Mouse (Mus musculus) limb, embryonic 11.5 days (tissue): Measurements from ENCODE around the gene Nrxn2. TPM values are rescaled to one million over a fixed set of nuclear protein-coding genes. Genes with fewer than 3 reads are reported as not detected.

Experiments used
- ATAC-seq: fragments of 200-750 bp; cut with Nextera tagmentation; 2 replicates; pipeline ENCODE4 v1.8.0; 2017; ENCODE audit warnings: low read depth; ENCODE audit not compliant: insufficient number of reproducible peaks, low FRiP score, low TSS enrichment
- DNase-seq: peaks from one replicate; pipeline ENCODE4 v3.0.0-alpha.2; 2015; ENCODE audit warnings: low spot score
- H3K27ac ChIP-seq: fragments of 300-500 bp; sonication (generic); replicated peaks from 2 replicates; pipeline ENCODE4 v1.5.1; 2014; ENCODE audit warnings: low read depth, mild to moderate bottlenecking, low read length
- H3K27me3 ChIP-seq: fragments of 300-500 bp; sonication (generic); 2 replicates; pipeline ENCODE4 v1.6.1; 2014; ENCODE audit warnings: mild to moderate bottlenecking, low read length, mixed read lengths; ENCODE audit not compliant: control insufficient read depth, insufficient read depth
- H3K36me3 ChIP-seq: fragments of 300-500 bp; sonication (generic); 2 replicates; pipeline ENCODE4 v1.6.1; 2014; ENCODE audit warnings: mild to moderate bottlenecking, low read length, moderate library complexity, mixed read lengths; ENCODE audit not compliant: control insufficient read depth, insufficient read depth
- H3K4me1 ChIP-seq: fragments of 300-500 bp; sonication (generic); 2 replicates; pipeline ENCODE4 v1.6.1; 2014; ENCODE audit warnings: low read length, mixed read lengths; ENCODE audit not compliant: control insufficient read depth, insufficient read depth
- H3K4me2 ChIP-seq: fragments of 300-500 bp; sonication (generic); 2 replicates; pipeline ENCODE4 v1.6.1; 2014; ENCODE audit warnings: low read depth, mild to moderate bottlenecking, moderate library complexity; ENCODE audit not compliant: severe bottlenecking
- H3K4me3 ChIP-seq: fragments of 300-500 bp; sonication (generic); 2 replicates; pipeline ENCODE4 v1.5.1; 2014; ENCODE audit warnings: low read depth, low read length
- H3K9ac ChIP-seq: fragments of 300-500 bp; sonication (generic); 2 replicates; pipeline ENCODE4 v1.6.1; 2014; ENCODE audit warnings: mild to moderate bottlenecking, low read length
- H3K9me3 ChIP-seq: fragments of 300-500 bp; sonication (generic); 2 replicates; pipeline ENCODE4 v1.6.1; 2016; ENCODE audit warnings: low read length; ENCODE audit not compliant: control insufficient read depth
- WGBS: fragments of 180-500 bp; shearing (Covaris S2); extraction: QIAGEN DNeasy Blood & Tissue Kit; methylation state at CpG from one replicate; pipeline ENCODE4 v1.1.7; 2014; 5-methylcytosine and 5-hydroxymethylcytosine counted together
- polyA plus RNA-seq: library from polyadenylated mRNA; unstranded; fragments of >200 nt; fragmentation: Nextera tagmentation; extraction: Ambion mirVana; gene quantifications from 2 replicates; pipeline ENCODE4 v1.2.1, GENCODE M21; 2014

The Nrxn2 gene
- polyA plus RNA-seq, 1 experiment from 2014 or later: 1.1 TPM

- ATAC-seq: no peak
- Histone ChIP-seq H3K4me3 (no peak overlapping the region), H3K9me3 (no peaks in the 10 kb centered on the region), H3K27ac (no peak overlapping the region), H3K27me3 (peaks cover 85% of the 10 kb centered on the region), H3K4me1 (peaks cover 12% of the 10 kb centered on the region; the same call in 1 of the 2 replicates), H3K4me2 (no peak overlapping the region), H3K36me3 (no peaks in the 10 kb centered on the region), H3K9ac (no peak overlapping the region)
- 60% methylated on average over 6 of the region's 6 CpGs for WGBS
- DNase-seq: no peak
Observed at GRCm38 (mm10) chr19:6499860-6500635, 81.5 kb downstream of the Nrxn2 start.

DNA sequence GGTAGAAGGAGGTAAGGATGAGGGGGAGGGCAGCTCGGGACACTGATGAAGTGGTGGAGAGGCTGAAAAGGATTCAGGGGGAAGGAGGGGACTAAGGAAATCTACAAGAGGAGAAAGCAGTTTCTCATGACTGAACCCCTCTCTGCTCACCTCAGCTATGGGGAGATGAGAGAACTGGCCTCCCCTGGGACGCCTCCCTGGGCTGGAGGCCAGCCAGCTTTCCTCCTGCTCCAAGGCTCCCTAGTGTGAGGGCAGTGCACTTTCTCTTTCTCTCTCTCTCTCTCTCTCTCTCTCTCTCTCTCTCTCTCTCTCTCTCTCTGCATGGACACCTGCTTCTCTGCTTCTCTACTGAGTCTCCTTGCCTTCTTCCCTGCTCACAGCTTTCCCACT, 82.1 kb downstream of the Nrxn2 start:
- WGBS: 30% methylated on average over 2 of the region's 2 CpGs
- ATAC-seq (no peak), DNase-seq (no peak)
- Histone ChIP-seq H3K27ac (no peak overlapping the region), H3K4me2 (no peak overlapping the region), H3K36me3 (no peaks in the 10 kb centered on the region), H3K9me3 (no peaks in the 10 kb centered on the region), H3K4me1 (peaks cover 12% of the 10 kb centered on the region; the same call in 1 of the 2 replicates), H3K4me3 (no peak overlapping the region), H3K27me3 (peaks cover 79% of the 10 kb centered on the region), H3K9ac (no peak overlapping the region)

GRCm38 (mm10) chr19:6502035-6502541, 83.6 kb downstream of the Nrxn2 start:
- Histone ChIP-seq H3K4me1 (peaks cover 12% of the 10 kb centered on the region; the same call in 1 of the 2 replicates), H3K36me3 (no peaks in the 10 kb centered on the region), H3K9me3 (no peaks in the 10 kb centered on the region), H3K27ac (no peak overlapping the region), H3K9ac (no peak overlapping the region), H3K4me3 (peak overlapping the region; percentile 21), H3K4me2 (peak overlapping the region; percentile 51), H3K27me3 (peaks cover 69% of the 10 kb centered on the region)
- DNase-seq (peak; percentile 55), ATAC-seq (no peak)
- WGBS: under 1% methylated on average over 25 of the region's 25 CpGs

GRCm38 (mm10) chr19:6502543-6503319, 84.2 kb downstream of the Nrxn2 start:
- H3K9ac ChIP-seq: no peak overlapping the region

GRCm38 (mm10) chr19:6503926-6504655, 85.6 kb downstream of the Nrxn2 start:
- Histone ChIP-seq H3K4me2 (no peak overlapping the region), H3K36me3 (no peaks in the 10 kb centered on the region), H3K9me3 (no peaks in the 10 kb centered on the region), H3K27ac (no peak overlapping the region), H3K9ac (no peak overlapping the region), H3K27me3 (peaks cover 56% of the 10 kb centered on the region), H3K4me1 (peaks cover 6% of the 10 kb centered on the region; the same call in 1 of the 2 replicates), H3K4me3 (no peak overlapping the region)
- ATAC-seq (no peak), DNase-seq (no peak)
- WGBS: 35% methylated on average over 14 of the region's 16 CpGs

More at GRCm38 (mm10) chr19:6502543-6503319, 84.2 kb downstream of the Nrxn2 start:
- peaks cover 70% of the 10 kb centered on the region for H3K27me3 ChIP-seq
- H3K4me2 ChIP-seq: peak overlapping the region; percentile 51
- WGBS: 4% methylated on average over 20 of the region's 20 CpGs
- H3K9me3 ChIP-seq: no peaks in the 10 kb centered on the region
- peaks cover 12% of the 10 kb centered on the region; the same call in 1 of the 2 replicates for H3K4me1 ChIP-seq
- peak; percentile 91 for DNase-seq
- H3K4me3 ChIP-seq: peak overlapping the region; percentile 21
- H3K27ac ChIP-seq: no peak overlapping the region
- no peak for ATAC-seq
- no peaks in the 10 kb centered on the region for H3K36me3 ChIP-seq

- Histone ChIP-seq H3K4me3 (no peak overlapping the region), H3K36me3 (no peaks in the 10 kb centered on the region), H3K4me1 (peaks cover 6% of the 10 kb centered on the region; the same call in 1 of the 2 replicates), H3K9ac (no peak overlapping the region), H3K27me3 (peaks cover 51% of the 10 kb centered on the region), H3K27ac (no peak overlapping the region), H3K4me2 (no peak overlapping the region), H3K9me3 (no peaks in the 10 kb centered on the region)
- DNase-seq: no peak
- 90% methylated on average over 12 of the region's 12 CpGs for WGBS
- ATAC-seq: no peak
Observed at GRCm38 (mm10) chr19:6504656-6505045, 86.1 kb downstream of the Nrxn2 start.

GRCm38 (mm10) chr19:6507393-6507792, 88.9 kb downstream of the Nrxn2 start:
- Histone ChIP-seq H3K27me3 (peaks cover 27% of the 10 kb centered on the region), H3K9ac (no peak overlapping the region), H3K4me1 (peaks cover under 1% of the 10 kb centered on the region; the same call in 1 of the 2 replicates), H3K27ac (no peak overlapping the region), H3K4me3 (no peak overlapping the region), H3K9me3 (no peaks in the 10 kb centered on the region), H3K4me2 (no peak overlapping the region), H3K36me3 (no peaks in the 10 kb centered on the region)
- DNase-seq: no peak
- 44% methylated on average over 10 of the region's 10 CpGs for WGBS
- no peak for ATAC-seq

DNA sequence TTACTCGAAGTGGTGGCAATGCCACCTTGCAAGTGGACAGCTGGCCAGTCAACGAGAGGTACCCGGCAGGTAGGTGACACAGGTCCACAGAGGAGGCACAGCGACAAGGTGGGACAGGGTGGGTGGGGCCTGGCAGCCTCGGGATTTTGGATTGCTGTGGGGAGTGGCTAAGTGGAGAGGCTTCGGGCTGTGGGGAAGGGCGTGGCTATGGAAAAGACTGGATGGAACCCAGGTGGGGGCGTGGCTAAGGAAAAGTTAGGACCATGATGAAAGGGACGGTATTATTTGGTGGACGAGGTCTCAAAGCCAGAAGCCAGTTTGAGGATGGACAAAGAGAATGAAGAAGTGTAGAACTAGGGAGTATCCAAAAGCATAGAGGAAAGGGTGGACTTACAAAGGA, 91.3 kb downstream of the Nrxn2 start:
- Histone ChIP-seq H3K27ac (no peak overlapping the region), H3K27me3 (peaks cover 30% of the 10 kb centered on the region), H3K9me3 (no peaks in the 10 kb centered on the region), H3K36me3 (no peaks in the 10 kb centered on the region), H3K9ac (no peak overlapping the region), H3K4me1 (0 out of 2 replicates have a peak, but pooled peaks cover 2% of the 10 kb centered on the region), H3K4me3 (no peak overlapping the region), H3K4me2 (no peak overlapping the region)
- WGBS: 73% methylated on average over 10 of the region's 10 CpGs
- DNase-seq (no peak), ATAC-seq (no peak)
